Mouse (Mus musculus) activated CD4-positive, CD25-positive, alpha-beta regulatory T cell, adult 4 months (primary cell): ENCODE results near the gene Ercc6. TPM values are rescaled to one million over a fixed set of nuclear protein-coding genes. Genes with fewer than 3 reads are reported as not detected.

Source experiments
- ATAC-seq: one replicate; pipeline ENCODE4 v1.8.0; 2017
- polyA plus RNA-seq, 2 experiments: library from polyadenylated mRNA; unstranded; fragments of 100-300 nt; shearing (Covaris generic); gene quantifications; one replicate each; pipeline ENCODE4 v1.2.1; 2017

Ercc6 gene
- polyA plus RNA-seq, result 1 to 10 TPM; 6.7 to 7.3 TPM

- peak; percentile 88 for ATAC-seq
These were observed at the start of gene Ercc6 for GRCm38 (mm10) chr14:32513336-32514032. Ercc6 (plus strand) TSS chr14:32513521.

- ATAC-seq, result no peak
These were observed 48.5 kb upstream of the Ercc6 start, which contains the start of gene Slc18a3 for GRCm38 (mm10) chr14:32464601-32465505. Slc18a3 (minus strand) TSS chr14:32464850.

- no peak for ATAC-seq
These were observed 47.8 kb upstream of the Ercc6 start for GRCm38 (mm10) chr14:32465506-32465870.

- no peak for ATAC-seq
These were observed 47.4 kb upstream of the Ercc6 start, which contains the start of gene Chat for GRCm38 (mm10) chr14:32465889-32466288. Chat (minus strand) TSS chr14:32465989.

GRCm38 (mm10) chr14:32467606-32468005, 45.7 kb upstream of the Ercc6 start:
- ATAC-seq, result no peak

- no peak for ATAC-seq
These were observed 40.3 kb upstream of the Ercc6 start for GRCm38 (mm10) chr14:32472996-32473395.

GRCm38 (mm10) chr14:32476559-32476958, 36.8 kb upstream of the Ercc6 start:
- no peak for ATAC-seq

GRCm38 (mm10) chr14:32477581-32477980, 35.7 kb upstream of the Ercc6 start:
- ATAC-seq, result no peak

GRCm38 (mm10) chr14:32482061-32482460, 31.3 kb upstream of the Ercc6 start:
- ATAC-seq, result peak; percentile 66

GRCm38 (mm10) chr14:32492521-32492920, 20.8 kb upstream of the Ercc6 start:
- ATAC-seq, result no peak

GRCm38 (mm10) chr14:32496115-32496850, 17.0 kb upstream of the Ercc6 start:
- ATAC-seq, result no peak

GRCm38 (mm10) chr14:32501303-32501702, 12.0 kb upstream of the Ercc6 start:
- no peak for ATAC-seq

GRCm38 (mm10) chr14:32502764-32503688, 10.3 kb upstream of the Ercc6 start:
- ATAC-seq, result no peak

- no peak for ATAC-seq
These were observed 9.4 kb upstream of the Ercc6 start for GRCm38 (mm10) chr14:32503897-32504296.

GRCm38 (mm10) chr14:32506329-32506728, 7.0 kb upstream of the Ercc6 start:
- ATAC-seq, result no peak

- no peak for ATAC-seq
These were observed 6.1 kb upstream of the Ercc6 start for GRCm38 (mm10) chr14:32507216-32507615.

GRCm38 (mm10) chr14:32508105-32508835, 5.1 kb upstream of the Ercc6 start:
- no peak for ATAC-seq

GRCm38 (mm10) chr14:32509443-32509961, 3.8 kb upstream of the Ercc6 start:
- no peak for ATAC-seq

GRCm38 (mm10) chr14:32512912-32513311, 409 bp upstream of the Ercc6 start:
- no peak for ATAC-seq

GRCm38 (mm10) chr14:32516086-32516485, 2.8 kb downstream of the Ercc6 start:
- peak; percentile 37 for ATAC-seq

GRCm38 (mm10) chr14:32518543-32518942, 5.2 kb downstream of the Ercc6 start:
- ATAC-seq, result no peak
